Mouse (Mus musculus) intestine, embryonic 14.5 days (tissue): ENCODE data around the gene Cbs. TPM values are rescaled to one million over a fixed set of nuclear protein-coding genes. Genes with fewer than 3 reads are reported as not detected.
A peak's percentile ranks its signal among the peaks of the same experiment; 100 is the strongest.

Experiments
- ATAC-seq: fragments of 200-750 bp; cut with Nextera tagmentation; replicated peaks from 2 replicates; pipeline ENCODE4 v1.8.0; 2017; ENCODE audit warnings: low read depth, moderate number of reproducible peaks, moderate TSS enrichment, moderate library complexity; ENCODE audit not compliant: low FRiP score, low TSS enrichment
- DNase-seq: peaks from one replicate; pipeline ENCODE4 v3.0.0-alpha.2; 2018; ENCODE audit warnings: low spot score
- H3K27ac ChIP-seq: fragments of 300-500 bp; sonication (generic); 2 replicates; pipeline ENCODE4 v1.5.1; 2014; ENCODE audit warnings: low read depth, mild to moderate bottlenecking, control low read depth
- H3K27me3 ChIP-seq: fragments of 300-500 bp; sonication (generic); replicated peaks from 2 replicates; pipeline ENCODE4 v1.6.1; 2014; ENCODE audit warnings: low read length, control low read depth; ENCODE audit not compliant: control insufficient read depth, insufficient read depth
- H3K36me3 ChIP-seq: fragments of 300-500 bp; sonication (generic); 2 replicates; pipeline ENCODE4 v1.6.1; 2014; ENCODE audit warnings: low read length, control low read depth; ENCODE audit not compliant: control insufficient read depth, insufficient read depth
- H3K4me1 ChIP-seq: fragments of 300-500 bp; sonication (generic); replicated peaks from 2 replicates; pipeline ENCODE4 v1.6.1; 2014; ENCODE audit warnings: low read length, control low read depth, mixed read lengths; ENCODE audit not compliant: control insufficient read depth, insufficient read depth
- H3K4me2 ChIP-seq: fragments of 300-500 bp; sonication (generic); 2 replicates; pipeline ENCODE4 v1.6.1; 2014; ENCODE audit warnings: low read length
- H3K4me3 ChIP-seq: fragments of 300-500 bp; sonication (generic); 2 replicates; pipeline ENCODE4 v1.5.1; 2014; ENCODE audit warnings: low read depth, low read length, control low read depth, mixed read lengths
- H3K9ac ChIP-seq: fragments of 300-500 bp; sonication (generic); 2 replicates; pipeline ENCODE4 v1.6.1; 2014; ENCODE audit warnings: mild to moderate bottlenecking, low read length
- H3K9me3 ChIP-seq: fragments of 300-500 bp; sonication (generic); 2 replicates; pipeline ENCODE4 v1.6.1; 2016; ENCODE audit warnings: low read length, control low read depth; ENCODE audit not compliant: control insufficient read depth
- WGBS: fragments of 180-500 bp; shearing (Covaris S2); extraction: QIAGEN DNeasy Blood & Tissue Kit; methylation state at CpG from one replicate; pipeline ENCODE4 v1.1.7; 2014; 5-methylcytosine and 5-hydroxymethylcytosine counted together
- polyA plus RNA-seq: library from polyadenylated mRNA; unstranded; fragments of >200 nt; fragmentation: Nextera tagmentation; extraction: Ambion mirVana; gene quantifications from 2 replicates; pipeline ENCODE4 v1.2.1, GENCODE M21; 2014

Gene Cbs
- polyA plus RNA-seq, result 2.1 and 5.9 TPM in 2 replicates

DNA sequence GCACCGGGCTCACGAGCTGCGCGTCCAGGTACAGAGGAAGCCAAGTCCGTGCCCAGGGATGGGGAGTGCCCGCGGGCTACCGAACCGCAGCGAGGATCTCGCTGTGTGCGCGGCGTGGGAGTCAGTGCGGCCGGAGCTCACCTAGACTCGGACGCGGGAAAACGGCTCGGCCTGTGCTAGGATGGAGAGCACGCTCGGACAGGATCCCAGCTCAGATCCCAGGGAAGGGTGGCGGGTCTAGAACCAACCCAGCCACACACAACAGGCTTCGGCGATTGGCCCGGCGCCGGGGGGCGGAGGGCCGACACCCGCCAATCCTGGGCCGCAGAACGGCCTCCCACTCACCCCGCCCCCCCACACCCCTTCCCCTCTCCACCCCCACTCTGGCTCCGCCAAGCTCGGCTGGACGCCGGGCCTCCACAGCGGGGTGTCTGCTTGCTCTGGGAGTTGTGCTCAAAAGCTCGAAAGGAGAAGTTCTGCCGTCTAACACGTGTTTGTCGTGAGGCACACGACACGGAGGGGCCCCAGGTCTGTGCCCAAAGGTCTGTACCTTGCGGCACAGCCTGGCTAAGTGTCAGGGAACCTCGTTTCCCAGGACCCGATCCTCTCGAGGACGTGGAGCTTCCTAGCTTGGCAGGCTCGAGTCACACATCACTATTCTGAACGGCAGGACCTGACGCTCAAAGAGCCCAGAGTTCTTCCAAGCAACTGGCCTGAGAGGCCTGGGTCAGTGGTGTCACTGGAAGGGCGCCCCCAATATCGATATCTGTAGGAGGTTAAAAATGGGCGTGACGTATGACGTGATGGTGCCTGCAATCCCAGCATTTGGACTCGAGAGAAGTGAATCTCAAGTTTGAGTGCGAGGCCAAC is at the start of gene Cbs:
TSS of gene Cbs (minus strand) at position 297 of the 870 bp plus-strand sequence.
- Histone ChIP-seq H3K4me2 (peak within 1 kb of the TSS; percentile 100), H3K9ac (peak within 1 kb of the TSS; percentile 42; the same call in 1 of the 2 replicates), H3K36me3 (no peaks in the 10 kb centered on the region), H3K27ac (no peak within 1 kb of the TSS), H3K27me3 (peaks cover 21% of the 10 kb centered on the region), H3K4me3 (peak within 1 kb of the TSS; percentile 48), H3K4me1 (peaks cover 8% of the 10 kb centered on the region), H3K9me3 (no peaks in the 10 kb centered on the region)
- ATAC-seq (peak; percentile 87), DNase-seq (peak; percentile 85)
- 2% methylated on average over 59 of the region's 61 CpGs for WGBS

DNA sequence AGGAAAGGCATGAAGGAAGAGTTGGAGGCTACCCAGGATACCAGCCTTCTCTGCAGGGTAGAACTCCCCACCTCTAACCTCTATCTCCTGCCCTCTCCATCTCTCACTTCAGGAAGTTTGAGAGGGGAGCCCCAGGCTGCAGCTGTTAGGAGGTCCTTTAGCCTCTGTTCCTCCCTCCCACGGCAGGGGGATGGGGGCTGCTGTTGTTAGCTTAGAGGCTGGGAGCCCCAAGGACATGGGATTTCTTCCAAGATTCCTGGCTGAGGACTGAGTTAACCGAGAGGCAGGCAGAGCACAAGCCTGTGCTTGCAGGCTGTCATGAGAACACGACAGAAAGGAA is 49.2 kb upstream of the Cbs start:
- Histone ChIP-seq H3K36me3 (no peaks in the 10 kb centered on the region), H3K27me3 (no peaks in the 10 kb centered on the region), H3K9me3 (no peaks in the 10 kb centered on the region), H3K27ac (peak overlapping the region; percentile 90), H3K4me1 (peaks cover 10% of the 10 kb centered on the region), H3K4me3 (0 out of 2 replicates have a peak overlapping the region, but pooled peaks have one; percentile 0), H3K9ac (peak overlapping the region; percentile 14), H3K4me2 (peak overlapping the region; percentile 35)
- ATAC-seq (peak; percentile 63), DNase-seq (peak; percentile 72)
- 9% methylated on average over 3 of the region's 3 CpGs for WGBS

DNA sequence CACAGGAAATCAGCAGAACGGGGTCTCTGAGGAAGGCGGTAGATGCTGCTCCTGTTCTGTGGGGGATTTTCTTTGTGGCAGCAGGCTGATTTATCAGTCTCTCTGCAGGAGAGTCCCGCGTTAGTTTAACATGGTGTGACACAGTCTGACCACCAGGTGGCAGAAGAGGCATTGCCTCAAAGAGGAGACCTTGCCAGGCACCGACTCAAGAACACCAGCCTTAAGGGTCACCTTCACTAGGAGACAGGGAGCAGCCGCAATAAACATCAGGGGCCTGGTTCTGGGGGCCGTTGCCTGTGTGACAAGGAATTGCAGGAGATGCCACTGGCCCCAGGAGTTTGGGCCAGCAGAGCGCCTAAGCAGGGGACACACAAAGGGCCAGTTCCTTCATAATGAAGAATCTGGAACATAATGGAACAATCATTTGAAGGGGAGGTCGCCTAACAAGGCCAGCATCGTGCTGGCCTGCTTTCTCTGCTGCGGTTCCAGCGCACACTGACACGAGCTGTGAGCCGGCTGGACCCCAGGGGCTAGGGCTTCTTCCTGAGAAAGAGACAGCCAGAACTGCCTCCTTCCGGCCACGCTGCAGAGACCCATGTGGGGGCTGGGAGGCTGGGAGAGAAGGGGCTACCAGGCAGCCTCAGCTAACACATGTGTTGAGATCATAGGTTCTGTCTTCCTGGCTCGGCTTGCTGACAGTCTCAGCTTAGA is 48.6 kb upstream of the Cbs start:
- ATAC-seq, result peak; percentile 57
- H3K4me1 ChIP-seq, result peaks cover 10% of the 10 kb centered on the region
- DNase-seq, result peak; percentile 92
- H3K36me3 ChIP-seq, result no peaks in the 10 kb centered on the region
- peak overlapping the region; percentile 14 for H3K9ac ChIP-seq
- H3K9me3 ChIP-seq, result no peaks in the 10 kb centered on the region
- no peaks in the 10 kb centered on the region for H3K27me3 ChIP-seq
- H3K27ac ChIP-seq, result peak overlapping the region; percentile 90
- 0 out of 2 replicates have a peak overlapping the region, but pooled peaks have one; percentile 0 for H3K4me3 ChIP-seq
- 12% methylated on average over 17 of the region's 17 CpGs for WGBS
- peak overlapping the region; percentile 35 for H3K4me2 ChIP-seq

DNA sequence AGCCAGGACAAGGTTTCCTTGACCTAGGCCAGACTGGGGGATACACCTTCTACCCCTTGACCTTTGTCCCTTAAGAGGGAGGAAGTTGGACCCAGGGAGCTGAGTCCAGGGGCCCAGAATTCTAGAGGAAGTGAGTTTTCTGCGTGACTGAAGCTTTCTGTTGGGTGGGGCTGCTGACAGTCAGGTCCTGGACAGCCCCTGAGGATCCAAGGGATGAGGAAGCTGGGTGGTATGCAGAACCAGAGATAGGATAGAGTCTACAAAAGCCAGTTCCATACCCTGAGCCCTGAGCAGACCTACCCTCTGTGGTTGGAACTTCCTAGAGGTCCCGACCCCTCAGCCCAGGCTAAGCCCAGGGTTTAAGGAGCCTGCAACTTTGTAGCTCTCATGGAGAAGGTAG is 43.4 kb upstream of the Cbs start:
- Histone ChIP-seq H3K4me3 (no peak overlapping the region), H3K27ac (no peak overlapping the region), H3K4me1 (no peaks in the 10 kb centered on the region), H3K9me3 (no peaks in the 10 kb centered on the region), H3K27me3 (no peaks in the 10 kb centered on the region; the same call in 1 of the 2 replicates), H3K36me3 (no peaks in the 10 kb centered on the region), H3K4me2 (no peak overlapping the region), H3K9ac (no peak overlapping the region)
- DNase-seq (no peak), ATAC-seq (no peak)
- 57% methylated on average over 2 of the region's 2 CpGs for WGBS

DNA sequence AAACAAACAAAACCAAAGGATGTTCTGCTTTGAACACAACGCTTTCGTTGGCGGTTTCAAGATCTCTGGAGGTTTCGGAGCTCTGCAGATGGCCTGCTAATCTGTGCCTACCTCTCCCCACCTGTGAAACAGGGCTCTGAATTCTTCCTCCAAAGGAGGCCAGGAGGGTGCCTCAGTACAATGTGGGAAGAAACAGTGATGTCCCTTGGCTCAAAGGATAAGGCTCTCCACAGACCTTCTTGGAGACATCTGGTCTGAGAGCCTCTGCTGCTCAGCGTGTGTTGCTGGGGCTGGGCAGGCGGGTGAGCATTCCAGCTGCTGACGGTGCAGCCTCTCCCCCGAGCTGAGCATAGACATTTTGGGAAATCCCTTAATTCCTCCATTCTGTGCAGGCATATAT is 40.5 kb upstream of the Cbs start, which contains the start of gene Cryaa:
TSS of gene Cryaa (plus strand) at position 301 of the 400 bp plus-strand sequence.
- Histone ChIP-seq H3K9ac (no peak within 1 kb of the TSS), H3K9me3 (no peaks in the 10 kb centered on the region), H3K27me3 (no peaks in the 10 kb centered on the region; the same call in 1 of the 2 replicates), H3K4me2 (no peak within 1 kb of the TSS), H3K27ac (no peak within 1 kb of the TSS), H3K36me3 (no peaks in the 10 kb centered on the region), H3K4me3 (no peak within 1 kb of the TSS), H3K4me1 (no peaks in the 10 kb centered on the region)
- ATAC-seq (no peak), DNase-seq (no peak)
- WGBS, result 74% methylated on average over 8 of the region's 8 CpGs

DNA sequence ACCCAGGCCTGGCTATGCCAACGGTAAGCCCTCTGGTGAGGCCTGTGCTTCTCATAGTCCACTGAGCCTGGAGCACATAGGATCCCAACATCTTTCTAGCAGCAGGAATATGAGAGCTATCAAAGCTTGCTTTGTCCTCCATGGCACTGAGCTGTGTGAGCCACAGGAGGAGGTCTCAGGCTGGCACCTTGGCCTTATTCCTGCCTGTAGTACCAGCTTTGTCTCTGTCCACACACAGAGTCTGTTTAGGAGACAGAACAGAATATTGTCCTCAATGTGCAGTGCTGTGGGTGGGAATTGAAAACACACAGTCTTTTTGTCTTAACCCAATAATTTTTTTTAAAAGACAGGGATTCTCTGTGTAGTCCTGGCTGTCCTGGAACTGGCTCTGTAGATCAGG is 37.4 kb upstream of the Cbs start:
- ATAC-seq, result no peak
- H3K9me3 ChIP-seq, result no peaks in the 10 kb centered on the region
- WGBS, result 55% methylated on average over 1 of the region's 1 CpGs

DNA sequence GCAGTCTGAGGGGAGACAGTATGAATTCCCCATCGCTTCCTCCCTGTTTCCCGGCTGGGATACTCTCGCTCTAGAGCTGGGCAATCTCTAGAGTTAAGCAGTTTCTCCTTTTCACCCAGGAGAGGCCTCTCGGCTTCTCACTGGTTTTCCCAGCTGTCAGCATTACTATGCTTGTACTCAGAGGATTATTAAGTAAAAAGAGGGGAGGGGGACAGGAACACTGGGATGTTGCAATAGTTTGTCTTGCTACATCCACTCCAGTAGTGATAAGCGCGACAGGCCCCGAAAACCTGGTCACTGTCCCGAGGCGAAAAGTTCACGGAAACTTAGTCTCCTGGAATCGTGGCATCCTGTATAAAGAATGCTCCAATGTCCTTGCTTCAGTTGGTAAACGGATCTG is 35.2 kb upstream of the Cbs start:
- Histone ChIP-seq H3K4me3 (no peak overlapping the region), H3K36me3 (no peaks in the 10 kb centered on the region), H3K4me2 (no peak overlapping the region), H3K27me3 (no peaks in the 10 kb centered on the region), H3K27ac (no peak overlapping the region), H3K9me3 (no peaks in the 10 kb centered on the region), H3K4me1 (no peaks in the 10 kb centered on the region), H3K9ac (no peak overlapping the region)
- no peak for ATAC-seq
- DNase-seq, result no peak
- WGBS, result 86% methylated on average over 12 of the region's 12 CpGs

More for the DNA sequence above, 37.4 kb upstream of the Cbs start:
- H3K9ac ChIP-seq, result no peak overlapping the region
- H3K27me3 ChIP-seq, result no peaks in the 10 kb centered on the region; the same call in 1 of the 2 replicates
- no peak overlapping the region for H3K4me3 ChIP-seq
- no peaks in the 10 kb centered on the region for H3K4me1 ChIP-seq
- no peaks in the 10 kb centered on the region for H3K36me3 ChIP-seq
- H3K4me2 ChIP-seq, result no peak overlapping the region
- no peak overlapping the region for H3K27ac ChIP-seq
- DNase-seq, result no peak

DNA sequence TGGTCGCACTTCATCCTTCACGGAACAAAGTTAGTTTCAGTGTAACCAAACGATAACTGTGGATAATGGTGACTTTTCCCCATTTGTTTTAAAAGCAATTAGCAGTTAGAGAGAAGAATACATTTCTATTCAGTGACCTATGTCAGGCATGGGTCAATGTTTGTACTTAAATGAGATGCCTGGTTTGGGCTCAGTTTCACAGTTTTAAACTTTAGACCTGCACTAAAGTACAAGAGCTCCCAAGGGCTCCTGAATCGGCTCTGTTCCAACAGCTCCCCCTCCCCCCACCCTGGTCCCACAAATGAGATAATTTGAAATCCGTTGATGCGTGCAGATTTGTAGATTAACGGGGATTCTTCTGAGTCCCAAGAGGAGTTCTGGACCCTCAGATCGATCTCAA is 34.7 kb upstream of the Cbs start:
- Histone ChIP-seq H3K4me3 (no peak overlapping the region), H3K9ac (no peak overlapping the region), H3K27ac (no peak overlapping the region), H3K36me3 (no peaks in the 10 kb centered on the region), H3K9me3 (no peaks in the 10 kb centered on the region), H3K27me3 (no peaks in the 10 kb centered on the region), H3K4me1 (no peaks in the 10 kb centered on the region), H3K4me2 (no peak overlapping the region)
- 75% methylated on average over 8 of the region's 8 CpGs for WGBS
- ATAC-seq (no peak), DNase-seq (no peak)
